1 mouse cellular context compared by ENCODE assay signal in the genomic region with DNA sequence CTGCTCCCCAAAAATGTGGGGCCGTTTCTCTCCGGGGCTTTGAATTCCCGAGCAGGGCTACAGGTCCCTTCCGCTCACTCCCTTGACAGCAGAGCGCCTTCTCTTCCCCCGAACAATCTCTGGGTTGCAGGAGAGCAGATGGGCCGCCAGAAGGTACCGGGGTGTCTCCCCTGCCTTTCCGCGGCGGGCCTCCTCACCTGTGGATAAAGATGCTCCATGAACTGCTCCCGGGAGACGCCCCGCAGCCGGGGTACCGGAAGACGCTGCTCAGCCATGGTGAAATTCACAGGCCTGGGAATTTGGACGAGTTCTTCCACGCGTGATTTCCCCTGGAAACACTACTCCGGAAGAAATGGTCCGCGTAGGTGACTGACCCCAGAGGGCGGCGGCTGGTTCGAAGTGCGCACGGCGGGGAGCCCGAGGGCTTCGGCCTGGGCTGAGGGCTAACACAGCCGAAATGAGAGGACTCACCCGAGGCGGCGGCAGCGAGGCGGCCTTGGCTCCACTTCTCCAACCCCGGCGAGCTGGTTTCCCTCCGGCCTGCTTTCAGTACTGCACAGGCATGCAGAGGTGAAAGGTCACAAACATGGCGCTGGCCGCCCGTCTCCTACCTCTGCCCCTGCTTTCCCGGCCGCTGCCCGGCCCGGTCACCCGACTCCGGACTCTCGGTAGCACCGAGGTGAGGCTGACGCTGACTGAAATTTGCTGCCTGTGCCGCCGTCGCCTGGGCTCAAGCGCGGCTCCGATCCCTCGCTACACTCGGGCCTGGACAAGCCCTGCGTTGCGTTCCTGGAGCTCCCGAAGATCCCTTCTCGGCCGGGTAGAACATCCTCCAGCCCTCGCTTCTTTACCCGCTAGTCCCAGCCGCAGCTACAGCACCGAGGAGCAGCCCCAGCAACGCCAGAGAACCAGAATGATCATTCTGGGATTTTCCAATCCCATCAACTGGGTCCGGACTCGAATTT.
A peak's percentile ranks its signal among the peaks of the same experiment; 100 is the strongest.
TF ChIP-seq lines count a peak whose summit lies in the region.

A gene (plus strand): TSS at position 142 of the 965 bp plus-strand sequence.
A gene (minus strand): TSS at position 915 of the 965 bp plus-strand sequence.

TF ChIP-seq in MEL, 35 proteins besides CTCF, POLR2A, EP300 and RAD21 (continued from another document):
- TF ChIP-seq MYB (IDR thresholded peaks at IDR 0.05; ENCODE audit: low read depth, low read length), result no peak
- no peak; the same call in 1 of the 2 replicates for TF ChIP-seq RCOR1 (IDR thresholded peaks at IDR 0.05; ENCODE audit: low read depth, low read length)
- peak; percentile 65 for TF ChIP-seq NELFE (IDR thresholded peaks at IDR 0.05; ENCODE audit: low read depth, low read length)
- no peak for TF ChIP-seq ZNF384 (IDR thresholded peaks at IDR 0.05; ENCODE audit: low read depth, low read length)
- TF ChIP-seq KAT2A (conservative IDR thresholded peaks at IDR 0.05; ENCODE audit: low read depth, low read length), result peak; percentile 63
- no peak for TF ChIP-seq ZC3H11A (IDR thresholded peaks at IDR 0.05; ENCODE audit: low read depth, low read length)
- no peak for TF ChIP-seq POLR2AphosphoS5 (IDR thresholded peaks at IDR 0.05; ENCODE audit: borderline replicate concordance, low read depth, low read length)
- no peak for TF ChIP-seq MEF2A (IDR thresholded peaks at IDR 0.05; ENCODE audit: extremely low read depth, insufficient replicate concordance, low read depth, low read length, poor library complexity, severe bottlenecking)
- TF ChIP-seq MAFK (IDR thresholded peaks at IDR 0.05; ENCODE audit: borderline replicate concordance, low read depth, low read length), result no peak
- no peak for TF ChIP-seq GATA1 (IDR thresholded peaks at IDR 0.05; ENCODE audit: low read depth, low read length)
- 0 out of 2 replicates have a peak, but pooled peaks have one; percentile 20 for TF ChIP-seq ZMIZ1 (IDR thresholded peaks at IDR 0.05; ENCODE audit: low read depth, low read length)
- TF ChIP-seq GABPA (IDR thresholded peaks at IDR 0.05; ENCODE audit: low read depth, low read length), result no peak
- no peak for TF ChIP-seq CHD1 (IDR thresholded peaks at IDR 0.05; ENCODE audit: low read depth, low read length)
- TF ChIP-seq ETS1 (IDR thresholded peaks at IDR 0.05; ENCODE audit: low read depth, low read length), result 0 out of 2 replicates have a peak, but pooled peaks have one; percentile 14
- TF ChIP-seq ZKSCAN1 (IDR thresholded peaks at IDR 0.05; ENCODE audit: low read depth, low read length), result no peak
- TF ChIP-seq MXI1 (IDR thresholded peaks at IDR 0.05; ENCODE audit: low read depth, low read length), result peak; percentile 69; the same call in 1 of the 2 replicates
- TF ChIP-seq MAZ (IDR thresholded peaks at IDR 0.05; ENCODE audit: low read depth, low read length), result 0 out of 2 replicates have a peak, but pooled peaks have one; percentile 20
- no peak for TF ChIP-seq POLR2AphosphoS2 (IDR thresholded peaks at IDR 0.05; ENCODE audit: low read length)
- no peak for TF ChIP-seq E2F4 (IDR thresholded peaks at IDR 0.05; ENCODE audit: borderline replicate concordance, low read depth, low read length)
- TF ChIP-seq TBP (IDR thresholded peaks at IDR 0.05; ENCODE audit: low read depth, low read length), result peak; percentile 71; the same call in 1 of the 2 replicates
